Mouse (Mus musculus): ENCODE data around the gene Disp1.

Gene Disp1

GRCm38 (mm10) chr1:183220796-183221718 is at the start of gene Disp1:
Gene Disp1 (minus strand): TSS chr1:183221522.
- DNase-seq, result peak; percentile 65

DNA sequence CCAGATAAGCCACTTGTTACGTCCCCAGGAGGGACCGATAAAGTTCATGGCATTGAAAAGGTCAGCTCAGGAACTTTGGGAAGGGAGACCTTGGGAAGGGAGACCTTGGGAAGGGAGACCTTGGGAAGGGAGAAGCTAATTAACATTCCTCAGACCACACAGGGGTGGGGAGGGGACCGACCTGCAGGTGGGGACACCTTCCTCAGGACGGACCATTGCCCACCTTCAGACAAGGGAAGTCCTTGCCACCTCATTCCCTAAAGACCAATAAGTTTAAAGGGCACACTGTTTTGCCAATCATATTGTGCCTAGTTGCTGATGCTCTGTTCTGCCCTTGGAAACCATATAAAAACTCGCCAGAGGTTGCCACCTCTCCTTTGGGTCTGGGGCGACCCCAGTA is 46.3 kb upstream of the Disp1 start:
- no peak for DNase-seq

GRCm38 (mm10) chr1:183265921-183266467 is 44.7 kb upstream of the Disp1 start:
- DNase-seq, result no peak

GRCm38 (mm10) chr1:183264145-183265008 is 43.1 kb upstream of the Disp1 start:
- DNase-seq, result no peak

- DNase-seq, result no peak
Measured at GRCm38 (mm10) chr1:183252574-183252973, 31.3 kb upstream of the Disp1 start.

DNA sequence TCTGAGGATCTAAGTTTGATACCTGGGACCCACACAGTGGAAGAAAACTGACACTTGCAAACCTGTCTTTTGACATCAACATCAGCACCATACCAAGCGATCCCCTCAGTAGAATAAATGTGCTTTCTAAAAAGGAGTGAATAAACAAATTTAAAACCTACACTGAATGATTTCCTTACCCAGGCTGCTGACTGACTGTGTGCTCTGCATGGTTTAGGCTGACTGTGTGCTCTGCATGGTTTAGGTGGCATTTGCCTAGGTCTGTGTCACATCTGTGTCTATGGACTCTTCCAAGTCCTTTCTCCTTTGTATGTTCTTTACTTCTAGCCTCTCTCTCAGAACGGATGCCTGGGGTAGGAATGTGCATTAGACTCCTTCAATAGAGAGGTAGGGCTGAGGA is 30.5 kb upstream of the Disp1 start:
- DNase-seq, result no peak

DNA sequence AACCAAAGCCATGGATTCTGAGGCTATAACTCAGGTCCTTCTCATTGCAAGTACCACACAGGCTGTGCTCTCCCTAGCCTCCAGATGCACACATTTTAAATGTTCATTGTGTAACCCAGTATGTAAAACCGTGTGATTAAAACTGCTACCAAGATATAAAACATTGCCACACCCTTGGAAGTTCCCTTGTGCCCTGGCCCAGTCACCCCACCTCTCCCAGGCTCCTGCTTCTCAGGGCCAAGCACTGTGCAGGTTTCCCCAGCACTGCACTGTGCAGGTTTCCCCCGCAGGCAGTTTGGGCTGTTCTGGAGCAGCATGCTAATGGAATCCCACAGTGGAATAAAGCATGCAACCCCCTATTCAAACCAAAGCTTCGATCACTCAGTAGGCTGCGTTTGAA is 29.3 kb upstream of the Disp1 start:
- DNase-seq, result no peak

DNA sequence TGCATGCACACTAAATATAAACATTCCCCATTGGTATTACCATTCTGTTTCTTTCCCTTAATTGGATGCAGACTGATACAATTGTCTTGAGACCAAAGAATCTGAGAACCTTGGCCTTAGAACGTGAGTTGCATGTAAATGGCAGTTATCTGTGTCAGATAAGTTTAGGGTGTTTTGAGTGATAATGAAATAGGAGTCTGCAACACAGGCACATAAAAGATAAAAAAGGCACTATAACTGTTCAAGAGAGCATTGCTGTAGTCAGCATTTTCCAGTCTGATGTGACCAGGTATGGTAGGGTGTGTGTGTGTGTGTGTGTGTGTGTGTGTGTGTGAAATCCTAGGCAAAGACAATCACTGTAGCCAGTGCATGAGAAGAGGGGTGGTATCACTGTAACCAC is 26.8 kb upstream of the Disp1 start:
- no peak for DNase-seq

GRCm38 (mm10) chr1:183243293-183243692 is 22.0 kb upstream of the Disp1 start:
- no peak for DNase-seq

- DNase-seq, result no peak
Measured at GRCm38 (mm10) chr1:183237901-183238300, 16.6 kb upstream of the Disp1 start.

DNA sequence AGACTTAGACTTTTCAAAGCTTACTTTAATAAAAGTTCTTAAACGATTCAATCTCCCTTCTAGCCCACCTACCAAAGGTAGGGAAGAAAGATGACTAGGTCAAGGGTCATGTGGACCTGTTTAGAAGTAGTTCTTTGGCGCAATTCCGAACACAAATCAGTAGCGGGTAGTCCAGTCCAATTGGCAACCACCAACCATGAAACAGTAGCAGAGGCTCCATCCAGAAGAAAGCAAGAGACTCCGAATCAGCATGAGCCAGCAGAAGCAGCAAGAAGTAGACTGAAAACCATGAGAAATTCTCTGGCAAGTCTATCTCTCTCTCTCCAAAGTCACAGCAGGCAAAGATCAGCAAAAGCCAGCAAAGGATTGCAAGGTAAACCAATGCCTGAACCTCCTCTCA is 15.1 kb upstream of the Disp1 start:
- DNase-seq, result no peak

DNA sequence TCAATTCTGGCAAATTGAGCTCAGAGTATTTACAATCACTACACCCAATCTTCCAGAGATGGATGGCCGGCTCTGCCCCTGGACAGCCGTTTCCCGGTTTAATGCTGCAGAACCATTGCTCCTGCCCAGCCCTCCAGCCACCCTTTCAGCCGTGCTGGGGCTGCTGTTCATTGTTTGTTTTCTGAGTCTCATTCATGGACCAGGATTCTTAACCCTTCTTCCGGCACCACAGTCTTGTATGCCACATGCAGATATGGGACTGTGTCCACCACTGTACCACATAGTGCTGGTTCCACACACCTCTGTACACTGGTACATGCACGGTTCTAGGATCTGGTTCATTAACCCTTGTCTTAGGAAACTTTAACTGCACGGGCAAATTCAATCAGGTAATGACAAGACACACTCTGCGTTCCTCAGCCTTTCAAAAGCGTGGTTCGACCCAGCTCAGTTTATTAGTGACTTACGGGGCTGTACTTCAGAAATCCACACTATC is 12.4 kb upstream of the Disp1 start:
- DNase-seq, result no peak

DNA sequence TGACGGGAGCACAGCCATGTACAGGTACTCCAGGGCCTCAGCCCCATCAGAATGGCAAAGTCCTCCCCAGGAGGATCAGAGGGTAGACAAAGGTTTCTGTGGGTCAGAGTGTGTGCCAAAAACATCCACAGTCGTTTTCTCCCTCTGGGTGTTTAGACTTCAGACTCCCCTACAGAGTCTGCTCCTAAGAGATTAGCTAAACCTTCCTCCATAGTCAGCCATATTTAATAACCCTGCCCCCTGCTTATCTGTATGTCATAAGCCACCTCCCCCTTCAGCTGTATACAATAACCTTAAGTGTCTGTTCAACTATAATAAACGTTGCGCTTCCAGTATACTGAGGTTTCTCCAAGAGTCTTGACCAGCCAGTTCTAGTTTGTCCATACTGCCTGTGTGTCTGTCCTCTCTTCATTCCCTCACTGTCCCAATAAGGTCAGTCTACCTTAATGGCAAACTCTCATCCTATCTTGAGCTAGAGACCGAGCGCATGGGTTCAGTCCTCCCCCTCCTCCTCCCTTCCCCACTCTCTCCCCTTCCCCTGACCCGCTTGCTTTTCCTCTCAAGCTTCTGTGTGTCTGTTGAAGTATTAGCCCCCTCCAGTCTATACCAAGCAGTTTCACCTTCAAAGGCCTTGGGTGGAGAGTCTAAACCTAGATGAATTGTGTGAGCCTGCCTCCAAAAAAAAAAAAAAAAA is 11.8 kb upstream of the Disp1 start:
- no peak for DNase-seq

- DNase-seq, result no peak
Measured at GRCm38 (mm10) chr1:183227469-183227868, 6.1 kb upstream of the Disp1 start.

- no peak for DNase-seq
Measured at GRCm38 (mm10) chr1:183219021-183219420, 2.3 kb downstream of the Disp1 start.

- no peak for DNase-seq
Measured at GRCm38 (mm10) chr1:183216691-183217090, 4.6 kb downstream of the Disp1 start.

GRCm38 (mm10) chr1:183215706-183216105 is 5.6 kb downstream of the Disp1 start:
- no peak for DNase-seq

DNA sequence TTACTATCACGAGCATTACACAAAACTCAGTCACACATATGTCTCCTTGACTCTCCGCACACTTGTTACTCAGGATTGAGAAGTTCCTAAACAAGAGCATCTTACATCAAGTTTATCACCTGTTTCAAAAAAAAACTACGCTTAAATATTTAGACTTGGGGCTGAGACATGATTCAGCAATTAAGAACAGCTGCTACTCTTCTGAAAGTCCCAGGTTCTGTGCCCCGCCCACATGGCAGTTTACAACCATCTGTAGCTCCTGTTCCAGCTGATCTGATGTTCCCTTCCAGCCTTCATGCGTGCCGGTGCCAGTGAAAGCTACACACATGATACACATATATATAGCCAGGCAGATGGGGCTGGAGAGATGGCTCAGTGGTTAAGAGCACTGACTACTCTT is 7.5 kb downstream of the Disp1 start:
- no peak for DNase-seq

GRCm38 (mm10) chr1:183212757-183213211 is 8.5 kb downstream of the Disp1 start:
- no peak for DNase-seq

GRCm38 (mm10) chr1:183210115-183210514 is 11.2 kb downstream of the Disp1 start:
- DNase-seq, result no peak

DNA sequence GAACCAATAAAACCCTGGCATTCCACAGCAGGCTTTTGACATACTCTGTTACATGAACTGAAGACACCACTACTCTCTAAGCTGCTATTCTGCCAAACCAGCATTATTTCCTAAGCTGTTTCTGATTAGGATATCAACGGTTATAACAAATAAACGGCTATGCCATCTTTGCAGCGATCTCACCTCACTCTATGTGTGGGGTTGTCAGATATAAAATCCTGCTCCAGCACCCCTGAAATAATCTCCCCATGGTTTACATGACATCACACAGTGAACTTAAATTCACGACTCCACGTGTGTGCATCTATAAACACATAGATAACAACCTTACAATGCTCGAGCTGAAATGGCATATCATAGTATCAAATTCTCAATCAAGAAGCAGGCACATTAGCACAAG is 13.7 kb downstream of the Disp1 start:
- no peak for DNase-seq

GRCm38 (mm10) chr1:183207141-183207540 is 14.2 kb downstream of the Disp1 start:
- no peak for DNase-seq

DNA sequence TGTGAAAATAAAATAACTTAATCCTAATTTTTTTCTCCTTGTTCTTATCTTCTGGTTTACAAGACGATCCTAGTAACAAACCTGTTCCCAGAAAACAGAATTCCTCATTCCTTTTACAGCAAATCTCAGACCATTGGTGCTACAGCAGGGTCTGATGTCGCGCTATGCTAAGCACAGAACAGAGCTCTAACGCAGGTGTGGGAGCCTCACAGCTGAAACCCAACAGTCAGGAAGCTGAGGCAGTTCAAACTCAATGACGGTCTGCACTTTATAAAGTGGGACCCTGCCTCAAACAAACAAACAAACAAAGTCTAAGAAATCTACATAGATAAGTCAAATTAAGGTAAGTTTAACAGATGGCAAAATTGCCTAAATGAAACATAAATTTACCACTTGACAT is 20.4 kb downstream of the Disp1 start:
- DNase-seq, result no peak

Measured in right cerebral cortex, adult 18-20 months (tissue).